Mouse (Mus musculus) lung, adult 10 weeks (tissue): ENCODE data around the gene Hs2st1. TPM values are rescaled to one million over a fixed set of nuclear protein-coding genes. Genes with fewer than 3 reads are reported as not detected.

ENCODE experiments used
- polyA plus RNA-seq: library from polyadenylated mRNA; stranded (reverse); fragments of 350-450 nt; fragmentation: Illumina TruSeq; extraction: RNeasy Lipid Tissue Mini Kit (QIAGEN cat#74804); gene quantifications from one replicate; pipeline ENCODE4 v1.2.3, GENCODE M21; 2014; ENCODE audit warnings: low read depth, low replicate concordance; ENCODE audit not compliant: insufficient read depth

Gene Hs2st1
- polyA plus RNA-seq, result 32.6 TPM

DNA sequence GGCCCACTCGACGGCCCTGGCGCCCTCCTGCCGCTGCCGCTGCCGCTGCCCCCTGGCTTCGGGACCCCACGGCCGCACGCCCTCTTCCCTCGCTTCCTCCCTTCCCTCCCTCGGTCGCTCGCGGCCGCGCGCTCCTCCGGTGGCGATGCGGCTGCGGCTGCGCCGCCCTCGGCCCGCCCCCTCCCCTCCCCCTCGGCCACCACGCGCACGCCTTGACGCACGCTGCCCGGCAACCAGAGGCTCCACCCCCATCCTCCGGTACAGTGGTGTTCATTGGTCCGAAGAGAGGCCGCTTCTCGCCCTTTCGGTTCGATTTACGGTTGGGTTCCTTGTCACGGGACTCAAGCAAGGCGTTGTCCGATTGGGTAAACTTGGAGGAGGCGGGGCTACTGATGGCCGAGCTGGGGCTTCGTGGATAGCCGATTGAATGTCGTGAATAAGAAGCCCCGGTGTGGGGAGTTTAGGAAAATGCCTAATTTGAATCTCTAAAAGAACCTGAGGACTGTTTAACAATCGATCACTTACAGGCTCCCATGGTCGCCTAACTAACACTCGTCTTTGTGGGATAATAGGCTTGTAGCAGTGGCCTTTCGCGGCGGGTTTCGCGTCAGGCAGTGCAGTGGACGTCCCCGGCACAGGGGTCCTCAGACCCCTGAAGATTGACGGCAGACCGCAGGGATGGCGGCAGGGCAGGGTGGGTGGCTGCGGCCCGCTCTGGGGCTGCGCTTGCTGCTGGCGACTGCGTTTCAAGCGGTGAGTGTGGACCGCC lies at the start of gene Hs2st1, which contains the start of gene Selenof:
Hs2st1 (minus strand) TSS at position 135 of the 769 bp plus-strand sequence.
Selenof (plus strand) TSS at position 258 of the 769 bp plus-strand sequence.

Other genes starting within 250 kb of the Hs2st1 start
- gene Selenof, start 123 bp upstream of the Hs2st1 start, polyA plus RNA-seq, result 537 TPM
- gene Sh3glb1, start 150.2 kb upstream of the Hs2st1 start, polyA plus RNA-seq, result 93.0 TPM
- gene Clca3a1, start 190.8 kb upstream of the Hs2st1 start, polyA plus RNA-seq, result 0.83 TPM
- gene Clca3a2, start 249.3 kb upstream of the Hs2st1 start, polyA plus RNA-seq, result not detected